Mouse (Mus musculus): Measurements from ENCODE around the gene Hist3h2a. TPM values are rescaled to one million over a fixed set of nuclear protein-coding genes. Genes with fewer than 3 reads are reported as not detected.

Hist3h2a gene
- total RNA-seq (2023): 26.3 and 37.6 TPM in 2 replicates

DNA sequence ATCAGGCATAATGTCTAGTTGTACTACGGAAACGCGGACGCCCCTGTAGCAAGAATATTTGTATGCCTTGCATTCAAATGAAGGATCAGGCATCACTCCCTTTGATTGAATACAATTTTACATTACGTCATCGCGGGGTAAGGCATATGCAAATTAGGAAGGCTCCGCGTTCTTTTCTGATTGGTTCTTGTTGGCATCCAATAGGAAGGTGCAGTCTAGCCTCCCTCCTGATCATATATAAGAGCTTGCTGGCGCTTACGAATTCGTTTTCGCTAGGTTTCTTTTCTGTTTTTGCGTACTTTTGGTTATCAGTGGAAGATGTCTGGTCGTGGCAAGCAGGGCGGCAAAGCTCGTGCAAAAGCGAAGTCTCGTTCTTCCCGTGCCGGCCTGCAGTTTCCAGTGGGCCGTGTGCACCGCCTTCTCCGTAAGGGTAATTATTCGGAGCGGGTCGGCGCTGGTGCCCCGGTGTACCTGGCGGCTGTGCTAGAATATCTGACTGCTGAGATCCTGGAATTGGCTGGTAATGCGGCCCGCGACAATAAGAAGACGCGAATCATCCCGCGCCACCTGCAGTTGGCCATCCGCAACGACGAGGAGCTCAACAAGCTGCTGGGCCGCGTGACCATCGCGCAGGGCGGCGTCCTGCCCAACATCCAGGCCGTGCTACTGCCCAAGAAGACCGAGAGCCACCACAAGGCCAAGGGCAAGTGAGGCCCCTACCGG, at the start of gene Hist3h2a, which contains the start of gene Trim17:
TSS of gene Hist3h2a (plus strand) at position 266 of the 723 bp plus-strand sequence.
TSS of gene Trim17 (plus strand) at position 266 of the 723 bp plus-strand sequence.

DNA sequence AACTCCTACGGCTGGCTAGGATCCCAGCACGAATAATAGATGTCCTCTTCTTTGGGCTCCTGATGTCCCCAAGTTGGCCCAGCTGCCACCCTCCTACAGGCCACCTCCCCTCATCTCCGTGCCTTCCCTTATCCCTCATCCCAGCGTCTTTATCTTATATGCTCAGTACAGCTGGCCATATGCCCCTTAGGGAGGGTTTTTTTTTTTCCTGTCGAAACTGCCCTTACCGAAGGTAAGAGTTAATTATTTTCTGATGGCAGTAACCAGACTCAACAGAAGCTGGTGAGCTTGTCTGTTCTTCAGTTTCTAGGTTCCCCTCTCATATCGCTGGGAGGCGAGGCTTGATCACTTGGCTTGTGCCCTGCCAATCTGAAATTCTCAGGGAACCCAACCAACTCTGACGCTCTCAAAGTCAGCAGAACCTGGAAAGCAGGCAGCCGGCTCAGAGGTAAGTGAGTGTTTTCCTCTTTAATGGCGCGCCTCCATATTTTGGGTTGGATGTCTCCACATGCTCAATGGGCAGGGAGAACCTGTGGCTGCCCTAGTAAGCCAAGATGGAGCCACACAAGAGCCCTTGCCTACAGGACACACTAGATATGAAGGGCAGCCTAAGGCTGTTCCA, 36.6 kb upstream of the Hist3h2a start, which contains the start of gene Btnl10:
TSS of gene Btnl10 (plus strand) at position 164 of the 622 bp plus-strand sequence.

DNA sequence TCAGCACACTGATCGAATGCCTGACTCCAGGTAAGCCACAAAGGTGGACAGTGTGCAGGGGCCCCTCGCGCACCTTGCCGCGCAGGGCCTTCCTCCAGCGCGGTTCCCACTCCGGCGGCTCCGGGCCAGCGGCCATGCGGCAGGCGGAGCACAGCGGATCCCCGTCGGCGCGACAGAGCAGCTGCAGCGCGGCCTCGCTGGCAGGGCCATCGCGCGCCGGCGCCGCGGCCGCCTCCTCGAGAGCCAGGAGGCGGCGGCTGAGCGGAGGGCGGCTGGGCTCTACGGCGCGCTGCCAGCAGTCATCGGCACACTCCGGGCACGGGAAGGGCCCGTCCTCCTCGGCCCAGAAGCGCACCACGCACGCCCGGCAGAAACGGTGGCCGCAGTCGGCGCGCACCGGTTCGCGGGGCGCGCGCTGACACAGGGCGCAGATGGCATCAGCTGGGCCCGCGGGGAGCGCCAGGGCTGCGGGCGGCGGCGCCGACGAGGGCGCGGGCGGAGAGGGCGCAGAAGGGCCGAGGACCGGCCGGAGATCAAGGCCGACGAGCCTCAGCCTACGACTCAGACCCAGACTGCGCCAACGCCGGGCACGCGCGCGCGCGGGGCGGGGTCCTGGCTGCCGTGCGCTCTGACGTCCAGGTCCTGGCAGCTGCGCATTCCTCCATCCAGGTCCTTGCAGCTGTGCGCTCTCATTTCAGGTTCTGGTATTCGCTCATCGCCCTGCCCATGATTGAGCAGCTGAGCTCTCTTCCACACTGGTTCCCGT, 16.0 kb upstream of the Hist3h2a start, which contains the start of gene Rnf187:
TSS of gene Rnf187 (minus strand) at position 595 of the 766 bp plus-strand sequence.

DNA sequence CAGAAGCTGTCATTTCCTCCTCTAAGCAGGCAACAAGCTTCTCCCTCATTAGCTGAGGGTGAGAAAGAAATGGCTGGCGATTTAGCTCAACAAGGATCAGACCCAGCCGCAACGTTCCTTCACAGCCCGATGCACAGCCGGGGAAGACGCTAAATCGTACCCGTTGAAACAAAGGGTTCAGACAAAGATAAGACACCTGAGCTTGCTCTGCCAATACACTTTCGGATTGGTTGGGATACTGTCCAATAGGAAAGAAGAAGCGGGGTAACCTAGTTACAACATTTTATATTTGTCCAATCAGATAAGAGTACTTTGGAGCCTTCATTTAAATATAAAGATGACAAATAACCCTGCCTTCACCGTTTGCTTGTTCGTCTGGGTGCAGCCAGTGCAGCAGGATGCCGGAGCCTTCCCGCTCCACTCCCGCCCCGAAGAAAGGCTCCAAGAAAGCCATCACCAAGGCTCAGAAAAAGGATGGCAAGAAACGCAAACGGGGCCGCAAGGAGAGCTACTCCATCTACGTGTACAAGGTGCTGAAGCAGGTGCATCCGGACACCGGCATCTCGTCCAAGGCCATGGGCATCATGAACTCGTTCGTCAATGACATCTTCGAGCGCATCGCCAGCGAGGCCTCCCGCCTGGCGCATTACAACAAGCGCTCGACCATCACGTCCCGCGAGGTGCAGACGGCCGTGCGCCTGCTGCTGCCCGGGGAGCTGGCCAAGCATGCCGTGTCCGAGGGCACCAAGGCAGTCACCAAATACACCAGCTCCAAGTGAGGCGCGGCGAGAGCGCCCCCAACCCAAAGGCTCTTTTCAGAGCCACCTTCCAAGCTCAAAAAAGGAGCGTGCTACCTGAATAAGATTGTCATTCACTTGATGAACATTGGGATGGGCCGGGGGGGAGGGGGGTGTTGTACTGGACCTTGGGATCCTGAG, 5.7 kb upstream of the Hist3h2a start, which contains the start of gene Hist3h2ba:
TSS of gene Hist3h2ba (plus strand) at position 379 of the 938 bp plus-strand sequence.

DNA sequence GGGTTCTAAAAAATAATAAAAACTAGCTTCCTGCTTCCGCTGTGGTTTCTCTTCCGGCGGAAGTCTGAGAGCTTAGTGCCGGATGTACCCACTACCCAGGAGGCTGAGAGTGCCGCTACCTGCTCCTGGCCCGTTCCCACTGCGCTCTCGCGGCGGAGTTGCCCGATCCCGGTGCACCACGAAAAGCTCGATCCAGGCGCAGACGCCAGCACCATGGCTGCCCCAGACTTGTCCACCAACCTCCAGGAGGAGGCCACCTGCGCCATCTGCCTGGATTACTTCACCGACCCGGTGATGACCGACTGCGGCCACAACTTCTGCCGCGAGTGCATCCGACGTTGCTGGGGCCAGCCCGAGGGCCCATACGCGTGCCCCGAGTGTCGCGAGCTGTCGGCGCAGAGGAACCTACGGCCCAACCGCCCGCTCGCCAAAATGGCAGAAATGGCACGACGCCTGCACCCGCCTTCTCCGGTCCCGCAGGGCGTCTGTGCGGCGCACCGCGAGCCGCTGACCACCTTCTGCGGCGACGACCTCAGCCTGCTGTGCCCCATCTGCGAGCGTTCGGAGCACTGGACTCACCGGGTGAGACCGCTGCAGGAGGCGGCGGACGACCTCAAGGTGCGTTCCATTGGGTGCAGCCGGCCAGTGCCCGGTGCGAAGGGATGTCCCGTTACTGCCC, 23.7 kb downstream of the Hist3h2a start, which contains the start of gene Trim11:
TSS of gene Trim11 (plus strand) at position 67 of the 679 bp plus-strand sequence.

Other genes with a start within 250 kb of the Hist3h2a start
- gene Olfr318, start 230.7 kb upstream of the Hist3h2a start, total RNA-seq (2023): 0.13 and 0.25 TPM in 2 replicates
- gene Olfr317, start 215.5 kb upstream of the Hist3h2a start, total RNA-seq (2023): not detected in 2 replicates
- not detected in 2 replicates for gene Olfr316, start 202.0 kb upstream of the Hist3h2a start, total RNA-seq (2023)
- gene Olfr315, start 181.5 kb upstream of the Hist3h2a start, total RNA-seq (2023): not detected in 2 replicates
- gene Olfr314, start 171.7 kb upstream of the Hist3h2a start, total RNA-seq (2023): not detected in 2 replicates
- not detected in 2 replicates for gene Fam183b, start 152.7 kb upstream of the Hist3h2a start, total RNA-seq (2023)
- gene Olfr313, start 139.7 kb upstream of the Hist3h2a start, total RNA-seq (2023): not detected in 2 replicates
- gene Olfr312, start 125.4 kb upstream of the Hist3h2a start, total RNA-seq (2023): not detected in 2 replicates
- gene Olfr311, start 115.4 kb upstream of the Hist3h2a start, total RNA-seq (2023): not detected in 2 replicates
- gene Gm12258, start 107.5 kb upstream of the Hist3h2a start, total RNA-seq (2023): 0.52 and 1.7 TPM in 2 replicates
- gene 2810021J22Rik, start 87.5 kb upstream of the Hist3h2a start, total RNA-seq (2023): 3.0 and 3.5 TPM in 2 replicates
- gene Zfp39, start 50.5 kb upstream of the Hist3h2a start, total RNA-seq (2023): 3.9 and 4.2 TPM in 2 replicates
- 0.63 and 1.7 TPM in 2 replicates for gene Btnl10, start 36.8 kb upstream of the Hist3h2a start, total RNA-seq (2023)
- gene Rnf187, start 15.8 kb upstream of the Hist3h2a start, total RNA-seq (2023): 35.2 and 45.4 TPM in 2 replicates
- 6.9 and 10.3 TPM in 2 replicates for gene Hist3h2ba, start 5.8 kb upstream of the Hist3h2a start, total RNA-seq (2023)
- 0.14 TPM in 1 of 2 replicates, not detected in the other for gene Trim17, start within 50 bp of the Hist3h2a start, total RNA-seq (2023)
- 56.4 and 85.0 TPM in 2 replicates for gene Trim11, start 23.4 kb downstream of the Hist3h2a start, total RNA-seq (2023)
- gene Obscn, start 181.7 kb downstream of the Hist3h2a start, total RNA-seq (2023): not detected in 2 replicates
- 2.1 and 4.1 TPM in 2 replicates for gene Iba57, start 209.1 kb downstream of the Hist3h2a start, total RNA-seq (2023)
- 0.18 TPM in 1 of 2 replicates, not detected in the other for gene Gjc2, start 228.5 kb downstream of the Hist3h2a start, total RNA-seq (2023)
- 9.7 and 11.8 TPM in 2 replicates for gene Guk1, start 237.5 kb downstream of the Hist3h2a start, total RNA-seq (2023)
- 7.0 and 7.5 TPM in 2 replicates for gene Mrpl55, start 247.8 kb downstream of the Hist3h2a start, total RNA-seq (2023)